Mouse (Mus musculus) hindbrain, embryonic 16.5 days (tissue): ENCODE data around the gene Arhgef26. TPM values are rescaled to one million over a fixed set of nuclear protein-coding genes. Genes with fewer than 3 reads are reported as not detected.

Source experiments
- ATAC-seq: fragments of 200-750 bp; cut with Nextera tagmentation; 2 replicates; pipeline ENCODE4 v1.8.0; 2017; ENCODE audit warnings: moderate TSS enrichment, moderate library complexity
- H3K27ac ChIP-seq: fragments of 300-500 bp; sonication (generic); 2 replicates; pipeline ENCODE4 v1.5.1; 2014; ENCODE audit warnings: low read depth, mild to moderate bottlenecking, control low read depth, low read length, moderate library complexity
- H3K27me3 ChIP-seq: fragments of 300-500 bp; sonication (generic); replicated peaks from 2 replicates; pipeline ENCODE4 v1.6.1; 2014; ENCODE audit warnings: low read length; ENCODE audit not compliant: control insufficient read depth, insufficient read depth
- H3K36me3 ChIP-seq: fragments of 300-500 bp; sonication (generic); 2 replicates; pipeline ENCODE4 v1.6.1; 2014; ENCODE audit warnings: mild to moderate bottlenecking, low read length, moderate library complexity, mixed read lengths; ENCODE audit not compliant: control insufficient read depth, insufficient read depth
- H3K4me1 ChIP-seq: fragments of 300-500 bp; sonication (generic); 2 replicates; pipeline ENCODE4 v1.6.1; 2014; ENCODE audit warnings: low read depth, low read length; ENCODE audit not compliant: control insufficient read depth, insufficient read depth
- H3K4me2 ChIP-seq: fragments of 300-500 bp; sonication (generic); 2 replicates; pipeline ENCODE4 v1.6.1; 2014; ENCODE audit warnings: mild to moderate bottlenecking, low read length, control low read depth, moderate library complexity
- H3K4me3 ChIP-seq: fragments of 300-500 bp; sonication (generic); 2 replicates; pipeline ENCODE4 v1.5.1; 2014; ENCODE audit warnings: mild to moderate bottlenecking, low read length, control low read depth, moderate library complexity
- H3K9ac ChIP-seq: fragments of 300-500 bp; sonication (generic); 2 replicates; pipeline ENCODE4 v1.6.1; 2014; ENCODE audit warnings: low read depth, mild to moderate bottlenecking, control low read depth, low read length, moderate library complexity
- H3K9me3 ChIP-seq: fragments of 300-500 bp; sonication (generic); 2 replicates; pipeline ENCODE4 v1.6.1; 2014; ENCODE audit warnings: mild to moderate bottlenecking, low read length, moderate library complexity; ENCODE audit not compliant: control insufficient read depth
- WGBS: fragments of 180-500 bp; shearing (Covaris S2); extraction: QIAGEN DNeasy Blood & Tissue Kit; methylation state at CpG from one replicate; pipeline ENCODE4 v1.1.7; 2014; 5-methylcytosine and 5-hydroxymethylcytosine counted together
- polyA plus RNA-seq: library from polyadenylated mRNA; unstranded; fragments of >200 nt; fragmentation: Nextera tagmentation; extraction: Ambion mirVana; gene quantifications from 2 replicates; pipeline ENCODE4 v1.2.1, GENCODE M21; 2015

The Arhgef26 gene
- polyA plus RNA-seq, 1 experiment from 2014 or later, result 14.9 TPM

DNA sequence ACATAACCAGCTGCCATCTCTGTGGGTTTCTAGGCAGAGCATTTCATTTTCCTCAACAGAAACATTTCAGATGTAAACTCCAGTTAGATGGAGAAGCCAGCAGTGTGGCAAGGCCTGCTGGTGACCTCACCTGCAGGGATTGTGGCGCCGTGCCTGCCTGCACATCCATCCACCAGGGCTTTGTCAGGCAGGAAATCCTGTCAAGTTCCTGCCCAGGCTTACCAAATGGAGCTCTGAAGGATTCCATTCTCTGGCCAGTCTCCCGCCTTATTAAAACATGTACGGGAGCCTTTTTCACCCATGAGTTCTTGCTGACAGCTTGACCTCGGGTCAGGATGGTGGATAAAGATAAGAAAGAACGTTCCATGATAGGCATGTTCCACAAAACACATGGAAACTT is 36.7 kb downstream of the Arhgef26 start:
- no peak overlapping the region for H3K9ac ChIP-seq
- no peak for ATAC-seq
- H3K36me3 ChIP-seq, result no peaks in the 10 kb centered on the region

GRCm38 (mm10) chr3:62376719-62377118 is 38.6 kb downstream of the Arhgef26 start:
- H3K27ac ChIP-seq, result no peak overlapping the region
- H3K9me3 ChIP-seq, result no peaks in the 10 kb centered on the region
- 82% methylated on average over 2 of the region's 2 CpGs for WGBS
- no peak overlapping the region for H3K4me3 ChIP-seq
- no peak for ATAC-seq
- H3K36me3 ChIP-seq, result no peaks in the 10 kb centered on the region
- no peaks in the 10 kb centered on the region for H3K27me3 ChIP-seq
- no peak overlapping the region for H3K9ac ChIP-seq
- H3K4me1 ChIP-seq, result no peaks in the 10 kb centered on the region
- H3K4me2 ChIP-seq, result no peak overlapping the region

More for the DNA sequence above, 36.7 kb downstream of the Arhgef26 start:
- no peaks in the 10 kb centered on the region for H3K9me3 ChIP-seq
- H3K4me3 ChIP-seq, result no peak overlapping the region
- H3K4me2 ChIP-seq, result no peak overlapping the region
- 85% methylated on average over 6 of the region's 6 CpGs for WGBS
- H3K27me3 ChIP-seq, result no peaks in the 10 kb centered on the region
- no peak overlapping the region for H3K27ac ChIP-seq
- H3K4me1 ChIP-seq, result no peaks in the 10 kb centered on the region

GRCm38 (mm10) chr3:62379946-62380345 is 41.8 kb downstream of the Arhgef26 start:
- Histone ChIP-seq H3K4me3 (no peak overlapping the region), H3K27ac (no peak overlapping the region), H3K27me3 (no peaks in the 10 kb centered on the region), H3K9me3 (no peaks in the 10 kb centered on the region), H3K36me3 (no peaks in the 10 kb centered on the region), H3K4me2 (no peak overlapping the region), H3K9ac (no peak overlapping the region), H3K4me1 (no peaks in the 10 kb centered on the region)
- 76% methylated on average over 5 of the region's 5 CpGs for WGBS
- no peak for ATAC-seq

DNA sequence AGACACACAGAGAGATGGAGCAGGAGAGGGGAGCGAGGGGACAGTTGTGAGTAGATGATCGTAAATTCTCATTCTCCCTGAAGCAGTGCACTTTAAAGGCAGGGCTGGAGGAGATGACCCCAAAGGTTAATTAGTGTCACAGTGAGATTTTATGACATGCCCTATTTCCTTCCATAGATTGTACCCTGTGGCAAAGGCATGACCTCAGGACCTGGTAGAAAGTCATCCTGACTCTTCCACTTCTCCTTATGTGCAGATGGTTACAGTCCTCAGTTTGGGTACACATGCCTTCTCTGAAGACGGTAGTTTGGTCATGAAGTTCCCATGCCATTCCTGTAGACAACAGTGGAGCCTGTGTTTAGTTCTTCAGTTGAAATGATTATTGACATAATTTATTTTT is 42.3 kb downstream of the Arhgef26 start:
- H3K4me1 ChIP-seq, result no peaks in the 10 kb centered on the region
- H3K4me2 ChIP-seq, result no peak overlapping the region
- H3K36me3 ChIP-seq, result no peaks in the 10 kb centered on the region
- no peaks in the 10 kb centered on the region for H3K27me3 ChIP-seq
- WGBS, result 79% methylated on average over 3 of the region's 3 CpGs
- H3K9me3 ChIP-seq, result no peaks in the 10 kb centered on the region
- H3K9ac ChIP-seq, result no peak overlapping the region
- no peak for ATAC-seq
- no peak overlapping the region for H3K27ac ChIP-seq
- H3K4me3 ChIP-seq, result no peak overlapping the region

DNA sequence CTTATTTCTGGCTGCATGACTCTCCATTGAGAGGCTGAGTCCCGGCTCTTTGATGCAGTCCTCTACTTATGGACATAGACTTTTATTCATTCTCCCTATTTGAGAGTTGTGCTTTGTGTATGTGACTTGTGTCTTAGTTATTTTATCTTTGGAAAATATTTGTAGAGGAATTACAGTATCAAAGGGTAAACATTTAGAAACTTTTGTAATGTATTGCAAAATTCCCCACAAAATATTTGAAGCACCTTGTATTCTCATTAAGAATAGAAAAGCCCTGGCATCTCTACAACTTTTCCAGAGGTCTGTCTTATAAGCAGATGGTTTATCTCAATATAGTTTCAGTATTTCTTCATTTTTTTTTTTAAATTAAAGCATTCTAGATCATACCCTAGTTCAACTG is 44.7 kb downstream of the Arhgef26 start:
- no peak overlapping the region for H3K9ac ChIP-seq
- no peaks in the 10 kb centered on the region for H3K4me1 ChIP-seq
- H3K9me3 ChIP-seq, result no peaks in the 10 kb centered on the region
- H3K36me3 ChIP-seq, result no peaks in the 10 kb centered on the region
- ATAC-seq, result no peak
- H3K4me3 ChIP-seq, result no peak overlapping the region
- H3K27me3 ChIP-seq, result no peaks in the 10 kb centered on the region
- no peak overlapping the region for H3K27ac ChIP-seq
- WGBS, result 89% methylated on average over 1 of the region's 1 CpGs
- no peak overlapping the region for H3K4me2 ChIP-seq

DNA sequence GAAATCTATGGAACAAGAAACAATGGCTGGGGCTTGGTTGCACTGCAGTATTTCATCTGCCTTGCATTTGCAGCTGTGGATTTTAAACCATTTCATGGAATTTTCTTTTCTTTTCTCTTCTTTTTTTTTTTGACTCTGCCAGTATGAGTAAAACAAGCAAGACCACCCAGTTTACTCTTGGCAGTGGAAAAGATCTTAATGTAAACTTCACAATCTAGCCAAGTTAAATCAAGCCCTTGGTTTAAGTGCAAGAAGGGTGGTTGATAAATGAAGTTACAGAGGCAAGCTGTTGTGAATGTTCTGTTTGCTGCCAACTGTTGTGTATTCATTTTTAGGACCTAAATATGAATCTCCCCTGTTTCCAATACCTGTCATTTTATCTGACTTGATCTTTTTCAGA is 54.5 kb downstream of the Arhgef26 start:
- Histone ChIP-seq H3K9me3 (no peaks in the 10 kb centered on the region), H3K4me2 (no peak overlapping the region), H3K4me1 (peaks cover 2% of the 10 kb centered on the region; the same call in 1 of the 2 replicates), H3K4me3 (no peak overlapping the region), H3K36me3 (no peaks in the 10 kb centered on the region), H3K27me3 (no peaks in the 10 kb centered on the region), H3K9ac (no peak overlapping the region), H3K27ac (no peak overlapping the region)
- ATAC-seq, result no peak

DNA sequence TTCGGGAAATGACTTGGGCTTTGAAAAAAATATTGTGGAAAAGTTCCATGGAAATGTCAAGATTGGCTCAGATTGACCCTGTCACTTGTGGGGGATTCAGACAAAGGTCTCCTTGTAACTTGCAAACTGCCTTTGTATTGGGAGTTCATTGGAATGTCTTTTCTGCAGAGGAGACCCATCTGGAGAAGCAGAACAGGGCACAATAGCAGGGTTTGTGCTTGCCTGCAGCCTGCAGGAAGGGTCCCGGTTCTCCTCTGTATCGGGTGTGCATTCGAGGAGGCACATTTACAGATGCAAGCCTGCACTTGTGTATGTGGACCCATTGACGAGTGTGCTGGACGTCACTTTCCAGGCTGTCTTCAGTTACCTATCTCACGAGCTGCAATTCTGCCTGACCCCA is 56.1 kb downstream of the Arhgef26 start:
- no peak for ATAC-seq
- no peaks in the 10 kb centered on the region for H3K9me3 ChIP-seq
- H3K9ac ChIP-seq, result no peak overlapping the region
- no peaks in the 10 kb centered on the region for H3K36me3 ChIP-seq
- no peaks in the 10 kb centered on the region for H3K27me3 ChIP-seq
- peaks cover 2% of the 10 kb centered on the region; the same call in 1 of the 2 replicates for H3K4me1 ChIP-seq
- H3K4me2 ChIP-seq, result no peak overlapping the region
- no peak overlapping the region for H3K4me3 ChIP-seq
- H3K27ac ChIP-seq, result no peak overlapping the region
- WGBS, result 22% methylated on average over 7 of the region's 7 CpGs

DNA sequence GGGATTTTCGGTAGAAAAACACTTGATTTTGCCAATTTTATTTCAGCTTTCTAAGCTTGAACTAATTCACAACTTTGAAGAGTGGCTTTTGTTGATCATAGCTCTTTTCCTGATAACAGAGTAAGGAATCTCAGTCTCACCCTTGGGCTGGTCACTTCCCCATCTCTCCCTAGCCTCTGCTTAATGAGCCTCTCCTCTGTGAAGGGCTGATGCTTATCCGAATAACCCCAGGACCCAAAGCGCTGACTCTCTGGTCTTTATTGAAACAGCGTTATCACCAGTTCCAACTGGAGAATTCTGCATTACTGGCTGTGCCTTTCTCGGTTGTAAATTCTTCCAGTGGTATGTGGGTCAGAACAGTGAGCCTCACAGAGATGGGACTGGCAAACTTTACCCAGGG is 57.2 kb downstream of the Arhgef26 start:
- H3K4me2 ChIP-seq, result no peak overlapping the region
- peaks cover 2% of the 10 kb centered on the region; the same call in 1 of the 2 replicates for H3K4me1 ChIP-seq
- H3K4me3 ChIP-seq, result no peak overlapping the region
- H3K27ac ChIP-seq, result no peak overlapping the region
- H3K36me3 ChIP-seq, result no peaks in the 10 kb centered on the region
- H3K9me3 ChIP-seq, result no peaks in the 10 kb centered on the region
- H3K9ac ChIP-seq, result no peak overlapping the region
- no peaks in the 10 kb centered on the region for H3K27me3 ChIP-seq
- no peak for ATAC-seq
- 74% methylated on average over 5 of the region's 5 CpGs for WGBS

DNA sequence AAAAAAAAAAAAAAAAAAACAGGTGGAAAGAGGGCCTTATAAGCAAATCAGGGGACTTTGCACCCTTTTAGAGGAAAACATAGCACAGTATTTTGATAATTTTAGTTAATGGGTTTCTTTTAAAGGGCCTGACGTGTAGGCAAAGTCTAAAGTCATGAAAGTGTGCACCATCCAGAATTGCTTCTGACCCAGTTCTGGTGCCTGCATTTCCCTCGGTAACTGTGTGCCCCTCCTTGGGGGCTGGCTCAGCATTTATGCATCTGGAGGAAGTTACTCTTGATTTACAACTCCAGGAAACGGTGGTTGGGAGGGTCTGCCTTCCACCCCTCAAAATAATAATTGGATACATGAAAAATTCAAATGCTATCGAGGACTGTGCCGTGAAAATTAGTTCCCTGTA is 58.0 kb downstream of the Arhgef26 start:
- H3K4me1 ChIP-seq, result peaks cover 2% of the 10 kb centered on the region; the same call in 1 of the 2 replicates

DNA sequence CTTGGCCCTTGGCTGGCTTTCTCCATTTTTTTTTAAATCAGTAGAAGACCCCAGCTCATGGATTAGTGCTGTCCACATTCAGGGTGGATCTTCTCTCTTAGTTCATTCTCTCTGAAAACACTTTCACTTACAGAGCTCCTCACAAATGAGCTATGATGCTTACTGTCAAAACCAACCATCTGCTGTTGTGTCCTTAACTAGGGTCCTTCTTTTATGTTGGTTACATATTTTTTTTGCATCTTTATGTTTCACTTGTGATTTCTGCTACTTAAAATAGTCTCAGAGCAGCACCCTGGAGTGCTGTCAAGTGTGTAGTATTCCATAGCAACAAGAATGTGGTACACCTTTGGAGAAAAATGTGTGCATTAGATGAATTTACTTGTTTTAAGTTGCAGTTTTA is 60.0 kb downstream of the Arhgef26 start:
- H3K9ac ChIP-seq, result no peak overlapping the region
- no peak overlapping the region for H3K4me3 ChIP-seq
- ATAC-seq, result no peak
- no peaks in the 10 kb centered on the region for H3K36me3 ChIP-seq
- H3K27me3 ChIP-seq, result no peaks in the 10 kb centered on the region
- H3K4me2 ChIP-seq, result no peak overlapping the region
- no peak overlapping the region for H3K27ac ChIP-seq
- H3K4me1 ChIP-seq, result peaks cover 2% of the 10 kb centered on the region; the same call in 1 of the 2 replicates
- no peaks in the 10 kb centered on the region for H3K9me3 ChIP-seq

More for the DNA sequence above, 58.0 kb downstream of the Arhgef26 start:
- WGBS, result 67% methylated on average over 5 of the region's 5 CpGs
- Histone ChIP-seq H3K27ac (no peak overlapping the region), H3K9ac (no peak overlapping the region), H3K4me2 (no peak overlapping the region), H3K4me3 (no peak overlapping the region), H3K27me3 (no peaks in the 10 kb centered on the region), H3K9me3 (no peaks in the 10 kb centered on the region), H3K36me3 (no peaks in the 10 kb centered on the region)
- ATAC-seq, result no peak
